Mouse (Mus musculus) frontal cortex, postnatal 25 days (tissue): ENCODE measurements around the gene Ccn2.
"Not testable (repeated sequence)": the region's sequence is repeated elsewhere in the genome, so short reads cannot be mapped to it uniquely, and the experiment has no call there.

Experiments
- DNase-seq, 2 experiments: peaks; one replicate each; pipeline ENCODE4 v3.0.0; 2022; ENCODE audit warnings: low spot score in 2 of 2

Ccn2 gene

GRCm38 (mm10) chr10:24603035-24603434 lies 7.8 kb downstream of the Ccn2 start:
- DNase-seq, result no peak

DNA sequence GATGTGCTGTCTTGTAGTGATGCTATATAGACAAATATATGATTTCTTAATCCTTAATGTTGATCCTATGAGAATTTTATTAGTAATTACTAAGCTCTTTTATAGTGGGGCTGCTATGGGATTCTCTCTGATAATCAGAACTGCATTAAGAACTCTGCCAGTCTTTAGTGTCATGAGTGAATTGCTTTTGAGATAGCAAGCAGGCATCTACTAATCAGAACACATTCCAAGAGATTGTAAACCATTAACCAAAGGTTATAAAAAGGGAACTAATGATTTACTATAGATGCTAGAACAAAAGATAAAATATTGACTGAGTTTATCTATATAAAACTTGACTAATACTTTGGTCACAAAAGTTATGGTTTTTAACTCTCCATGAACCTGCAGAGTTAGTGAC lies 8.5 kb downstream of the Ccn2 start:
- no peak for DNase-seq

DNA sequence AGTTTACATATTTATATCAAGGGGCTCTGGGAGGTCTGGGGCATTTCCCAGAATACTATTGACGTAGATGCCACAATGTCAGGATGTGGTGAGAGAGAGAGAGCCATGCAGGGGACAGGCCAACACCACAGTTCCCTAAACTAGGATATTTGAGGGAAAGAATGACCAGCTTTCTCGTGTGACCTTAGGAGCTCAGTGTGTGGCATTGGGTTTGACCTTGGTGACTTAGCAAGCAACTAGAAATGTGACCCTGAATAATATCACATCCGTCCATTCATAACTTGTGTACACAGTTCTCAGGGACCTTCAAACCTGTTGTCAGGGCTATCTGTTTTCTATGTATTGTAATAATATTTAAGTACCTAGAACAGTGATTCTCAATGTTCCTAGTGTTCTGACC lies 13.9 kb downstream of the Ccn2 start:
- no peak for DNase-seq

DNA sequence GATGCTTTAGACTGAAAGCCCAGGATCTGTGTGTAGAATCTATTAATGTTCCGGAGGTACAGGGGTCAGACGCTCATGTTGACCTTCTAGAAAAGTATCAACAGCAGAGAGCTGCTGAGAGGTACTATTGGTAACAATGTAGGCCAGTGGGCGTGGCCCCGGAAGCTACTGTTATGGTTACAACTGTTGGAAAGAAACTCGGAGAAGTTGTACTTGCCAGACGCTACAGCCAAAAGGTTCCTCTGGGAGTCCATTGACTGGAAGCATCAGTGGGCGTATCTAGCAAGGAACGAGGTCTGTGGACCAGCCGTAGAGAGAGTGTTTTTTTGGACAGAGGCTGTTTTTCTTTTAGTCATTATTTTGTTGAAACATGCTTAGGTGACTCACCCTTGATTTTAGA lies 14.5 kb downstream of the Ccn2 start:
- DNase-seq, result no peak

DNA sequence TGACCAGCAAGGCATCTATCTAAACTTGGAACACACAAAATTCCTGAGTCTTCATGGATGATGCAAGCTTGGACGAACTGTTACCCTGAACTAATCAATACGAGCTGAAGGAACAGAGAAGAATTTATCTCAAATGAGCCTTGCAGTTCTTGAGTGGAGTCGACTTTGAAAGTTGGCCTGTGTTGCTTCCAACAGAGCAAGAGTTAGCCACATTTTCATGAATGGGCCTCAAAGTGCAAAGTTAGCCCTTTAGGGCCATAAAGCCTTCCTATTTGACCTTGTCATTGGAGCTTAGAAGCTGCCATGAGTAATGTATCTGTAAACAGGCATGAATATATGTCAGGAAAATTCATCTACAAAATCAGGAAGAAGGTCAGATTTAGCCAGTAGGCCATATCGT lies 19.5 kb downstream of the Ccn2 start:
- no peak for DNase-seq

DNA sequence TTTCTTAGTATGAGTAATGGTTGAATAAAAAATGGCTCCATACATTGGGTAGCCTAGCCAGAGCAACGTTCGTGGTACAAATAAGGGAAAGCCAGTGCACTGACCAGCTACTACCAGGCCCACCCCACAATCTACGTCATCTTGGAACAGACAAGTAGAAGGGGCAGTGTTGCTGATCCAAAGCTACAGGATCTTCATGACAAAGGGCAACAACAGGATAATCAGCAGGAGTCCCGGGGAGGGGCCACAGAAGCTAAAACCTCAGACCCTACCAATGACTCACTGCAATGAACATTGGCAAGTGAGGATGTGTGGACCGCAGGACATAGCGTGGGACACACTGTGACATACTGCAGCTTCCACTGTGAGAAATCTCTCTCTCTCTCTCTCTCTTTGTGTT lies 20.6 kb downstream of the Ccn2 start:
- DNase-seq, result no peak

GRCm38 (mm10) chr10:24616572-24616971 lies 21.3 kb downstream of the Ccn2 start:
- DNase-seq, result not testable (repeated sequence)

- peak; percentile 55 to 66 for DNase-seq
Measured at GRCm38 (mm10) chr10:24621572-24621971, 26.3 kb downstream of the Ccn2 start.

GRCm38 (mm10) chr10:24622586-24622985 lies 27.3 kb downstream of the Ccn2 start:
- DNase-seq, result peak; percentile 28 to 40

DNA sequence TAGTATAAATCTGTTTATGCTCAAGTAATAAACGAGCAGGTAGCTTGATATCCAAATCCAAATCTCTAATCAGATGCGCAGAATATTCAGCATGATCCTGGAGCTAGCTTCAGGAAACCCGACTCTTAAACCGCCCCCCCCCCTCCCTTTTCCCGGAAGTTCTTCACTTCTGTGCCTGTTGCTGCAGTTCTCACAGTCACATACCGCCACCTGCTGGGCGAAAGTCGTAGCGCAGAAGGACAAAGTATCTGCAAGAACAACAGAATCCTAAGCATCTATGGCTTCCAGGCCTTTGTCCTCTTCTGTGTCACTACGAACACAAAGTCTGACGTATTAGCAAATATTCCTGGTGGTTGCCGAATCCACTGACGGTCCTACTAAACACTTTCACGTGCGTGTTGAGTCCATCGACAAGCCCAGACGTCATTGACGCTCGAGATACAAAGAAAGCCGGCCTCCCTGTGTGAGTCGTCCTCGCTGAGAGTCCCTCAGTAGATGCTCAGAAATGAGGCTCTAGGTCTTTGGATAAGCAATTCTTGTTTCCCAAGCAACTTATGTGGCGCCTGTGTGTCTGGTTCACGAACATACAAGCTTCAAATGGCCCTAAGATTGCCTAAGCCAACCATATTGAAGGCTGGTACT lies 29.9 kb downstream of the Ccn2 start:
- peak; percentile 84 to 92 for DNase-seq

DNA sequence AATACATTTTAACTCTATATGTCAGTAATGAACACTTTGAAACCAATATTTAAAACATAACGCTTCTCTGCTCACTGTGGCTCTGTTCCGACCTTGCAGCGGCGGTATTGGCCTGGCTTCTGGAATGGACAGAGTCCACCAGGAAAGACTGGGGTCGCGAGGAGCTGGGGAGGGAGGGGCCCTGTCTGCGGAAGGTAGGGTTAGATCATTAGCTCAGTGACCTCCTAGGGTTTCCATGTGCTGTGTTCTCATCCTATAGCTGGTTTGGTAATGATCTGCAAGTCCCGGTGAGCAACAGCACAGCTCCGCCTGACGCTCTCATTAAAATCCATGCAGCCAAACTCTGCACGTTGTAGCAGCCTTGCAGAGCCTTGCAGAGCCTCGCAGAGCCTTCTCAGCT lies 32.0 kb downstream of the Ccn2 start:
- DNase-seq, result no peak

DNA sequence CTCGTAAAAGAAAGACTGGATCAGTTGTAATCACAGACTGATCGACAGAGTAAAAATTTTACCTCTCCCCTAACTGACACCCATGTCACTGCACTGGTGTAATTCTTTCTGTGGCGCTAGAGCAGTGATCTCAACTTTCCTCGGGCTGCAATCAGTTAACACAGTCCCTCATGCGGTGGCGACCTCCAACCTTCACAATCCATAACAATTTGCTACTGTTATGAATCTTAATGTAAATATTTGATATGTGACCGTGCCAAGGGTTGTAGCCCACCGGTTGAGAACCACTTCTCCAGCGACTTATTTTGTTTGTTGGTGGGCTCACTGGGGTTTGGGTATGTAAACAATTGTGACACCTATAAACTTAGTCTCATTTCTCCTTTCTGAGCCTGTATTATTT lies 33.2 kb downstream of the Ccn2 start:
- DNase-seq, result no peak

- DNase-seq, result no peak
Measured at GRCm38 (mm10) chr10:24629086-24629720, 34.0 kb downstream of the Ccn2 start.

GRCm38 (mm10) chr10:24630469-24631081 lies 35.3 kb downstream of the Ccn2 start:
- peak; percentile 74 to 76 for DNase-seq

DNA sequence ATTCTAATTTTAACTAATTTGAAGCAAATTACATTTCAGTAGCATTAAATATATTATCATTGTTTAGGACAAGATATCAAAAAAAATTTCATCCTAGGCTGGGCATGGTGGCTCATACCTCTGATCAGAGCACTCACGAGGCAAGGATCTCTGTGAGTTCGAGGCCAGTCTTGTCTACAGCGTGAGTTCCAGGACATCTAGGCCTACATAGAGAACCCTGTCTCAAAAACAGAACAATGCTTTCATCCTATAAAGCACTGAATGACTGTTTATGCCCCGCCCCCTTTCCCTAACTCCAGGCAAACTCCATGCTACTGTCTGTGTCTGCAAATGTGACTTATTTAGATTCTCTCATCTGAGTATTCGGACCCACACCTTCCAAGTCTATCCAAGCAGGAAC lies 35.9 kb downstream of the Ccn2 start:
- no peak for DNase-seq

GRCm38 (mm10) chr10:24634288-24634687 lies 39.0 kb downstream of the Ccn2 start:
- no peak for DNase-seq

DNA sequence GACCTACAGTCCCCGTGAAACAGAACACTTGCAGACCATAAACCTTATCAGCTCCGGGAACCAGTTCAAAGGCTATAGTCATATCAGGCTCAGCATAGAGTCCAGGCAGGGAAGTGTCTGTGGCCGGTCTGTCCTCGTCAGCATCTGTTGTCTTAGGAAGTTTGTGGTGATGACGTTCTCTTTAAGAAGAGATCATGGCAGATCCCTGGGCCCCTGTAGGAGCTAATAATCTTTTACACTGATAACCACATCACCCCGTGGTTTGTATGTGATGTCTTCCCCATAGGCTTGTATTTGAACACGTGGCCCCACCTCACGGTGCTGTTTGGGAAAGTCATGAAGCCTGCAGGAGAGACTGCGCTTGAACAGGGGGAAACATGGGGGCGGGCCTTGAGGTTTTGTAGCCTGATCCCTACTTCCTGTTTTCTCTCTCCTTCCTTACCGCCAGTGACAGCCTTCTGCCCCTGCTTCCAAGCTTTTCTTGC lies 40.1 kb downstream of the Ccn2 start:
- DNase-seq, result no peak

DNA sequence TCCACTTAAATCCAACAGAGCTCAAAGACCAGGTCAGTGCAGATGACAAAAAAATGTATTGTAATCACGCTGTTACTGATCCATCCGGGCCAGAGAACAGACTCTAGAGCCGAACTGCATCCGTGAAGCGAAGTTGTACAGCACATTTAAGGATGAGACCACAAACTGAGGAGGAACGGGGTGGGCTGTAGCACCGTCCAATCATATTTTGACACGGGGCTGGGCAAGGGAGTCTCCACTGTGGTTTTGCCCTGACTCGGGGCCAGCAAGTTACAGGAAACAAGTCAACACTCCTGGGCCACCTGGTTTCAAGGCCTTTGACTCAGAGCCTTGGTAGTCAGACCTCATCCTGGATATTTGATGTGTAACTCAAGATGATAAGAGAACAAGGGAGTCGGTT lies 40.6 kb downstream of the Ccn2 start:
- no peak for DNase-seq

- DNase-seq, result no peak
Measured at GRCm38 (mm10) chr10:24636986-24637385, 41.7 kb downstream of the Ccn2 start.

- no peak for DNase-seq
Measured at GRCm38 (mm10) chr10:24638306-24639070, 43.2 kb downstream of the Ccn2 start.

- no peak for DNase-seq
Measured at GRCm38 (mm10) chr10:24639596-24639995, 44.4 kb downstream of the Ccn2 start.

- DNase-seq, result no peak
Measured at GRCm38 (mm10) chr10:24640186-24640875, 45.1 kb downstream of the Ccn2 start.
